Mouse (Mus musculus) kidney, adult 2 months (tissue): Measurements from ENCODE around the gene Tbc1d17.

ENCODE experiments used
- CTCF ChIP-seq: fragments of 200-500 bp; conservative IDR thresholded peaks from 2 replicates; pipeline ENCODE4 v1.5.1; 2011; ENCODE audit warnings: low read depth, mild to moderate bottlenecking, control low read depth, low read length, moderate library complexity, mixed read lengths; ENCODE audit not compliant: insufficient read depth, insufficient read length
- POLR2A ChIP-seq: fragments of 200-500 bp; IDR thresholded peaks from one replicate; pipeline ENCODE4 v1.6.1; 2011; ENCODE audit warnings: low read depth, low read length, control low read depth

DNA sequence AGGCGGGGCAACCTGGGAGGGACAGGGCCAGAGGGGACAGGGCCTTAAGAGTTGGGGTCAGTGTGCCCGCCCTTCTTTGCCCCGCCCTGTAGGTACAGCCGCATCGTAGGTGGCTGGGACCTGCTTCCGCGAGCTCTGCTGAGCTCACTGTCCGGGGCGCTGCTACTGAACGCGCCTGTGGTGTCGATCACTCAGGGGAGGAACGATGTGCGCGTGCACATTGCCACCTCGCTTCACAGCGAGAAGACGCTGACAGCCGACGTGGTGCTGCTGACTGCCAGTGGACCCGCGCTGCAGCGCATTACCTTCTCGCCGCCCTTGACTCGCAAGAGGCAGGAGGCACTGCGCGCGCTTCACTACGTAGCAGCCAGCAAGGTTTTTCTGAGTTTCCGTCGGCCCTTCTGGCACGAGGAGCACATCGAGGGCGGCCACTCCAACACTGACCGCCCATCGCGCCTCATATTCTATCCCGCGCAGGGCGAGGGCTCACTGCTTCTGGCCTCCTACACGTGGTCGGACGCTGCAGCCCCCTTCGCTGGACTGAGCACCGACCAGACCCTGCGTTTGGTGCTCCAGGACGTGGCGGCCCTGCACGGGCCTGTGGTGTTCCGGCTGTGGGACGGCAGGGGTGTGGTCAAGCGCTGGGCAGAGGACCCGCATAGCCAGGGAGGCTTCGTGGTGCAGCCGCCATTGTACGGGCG, 9.2 kb downstream of the Tbc1d17 start:
- TF ChIP-seq CTCF = no peak
- TF ChIP-seq POLR2A = no peak
